Mouse (Mus musculus): ENCODE measurements around the gene Hadhb.

Hadhb gene

DNA sequence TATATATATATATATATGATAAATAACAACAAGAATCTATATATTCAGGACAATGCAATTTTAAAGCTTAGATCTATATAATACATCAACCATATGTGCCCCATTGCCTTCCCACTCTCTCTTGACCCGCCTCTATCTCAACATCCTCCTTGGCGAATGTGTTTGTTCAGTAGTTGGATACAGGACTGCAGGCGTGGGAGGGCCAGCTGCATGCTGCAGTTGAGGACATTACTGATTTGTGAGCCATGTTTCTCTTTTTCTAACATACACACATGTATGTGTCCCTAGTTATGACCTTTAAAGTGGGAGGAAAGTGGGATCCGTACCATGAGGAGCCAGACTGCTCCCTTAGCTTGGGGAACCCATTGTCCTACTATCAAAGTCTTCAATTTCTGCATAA is 23.8 kb upstream of the Hadhb start:
- no peak for DNase-seq

DNA sequence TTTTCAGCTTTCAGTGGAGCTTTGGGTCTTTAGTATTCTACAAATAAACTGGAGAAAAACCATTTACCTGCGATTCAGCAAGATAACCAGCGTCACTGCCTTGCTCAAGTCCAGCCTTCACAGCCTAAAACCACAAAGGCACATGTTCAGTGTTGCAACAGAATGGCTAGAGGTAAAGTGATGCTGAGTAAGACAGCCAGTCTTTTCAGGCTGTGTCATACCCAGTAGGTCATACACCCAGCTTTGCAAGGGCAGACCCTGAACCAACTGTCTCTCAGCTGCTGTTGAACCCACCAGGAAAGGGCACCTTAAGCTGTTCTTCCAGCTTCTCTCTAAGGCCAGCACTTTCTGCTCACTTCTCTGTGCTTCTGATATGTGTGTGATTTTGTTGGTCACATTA is 22.9 kb upstream of the Hadhb start:
- no peak for DNase-seq

DNA sequence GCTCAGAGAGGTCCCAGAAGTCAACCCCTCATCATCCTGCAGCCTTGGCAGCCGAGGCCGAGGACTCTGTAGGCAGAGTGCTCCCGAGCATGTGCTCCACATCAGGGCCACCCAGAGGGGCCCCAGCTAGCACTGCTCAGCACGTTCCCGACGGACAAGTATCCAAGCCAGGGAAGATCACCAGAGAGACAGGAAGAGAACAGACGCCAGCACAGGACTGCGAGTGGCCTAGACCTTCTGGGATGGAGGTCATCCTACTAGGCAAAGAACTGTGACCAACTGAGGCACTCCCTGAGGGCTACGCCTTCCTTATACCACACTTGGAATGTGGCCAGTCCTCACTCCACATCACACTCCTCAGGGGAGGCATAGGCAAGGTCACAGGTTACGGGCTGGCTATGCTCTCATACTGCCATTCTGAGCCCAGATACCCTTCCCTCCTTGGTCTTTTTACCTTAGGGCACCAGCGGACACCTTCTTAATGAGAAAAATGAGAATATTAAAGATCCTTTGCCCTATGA is 19.3 kb upstream of the Hadhb start:
- no peak for DNase-seq

DNA sequence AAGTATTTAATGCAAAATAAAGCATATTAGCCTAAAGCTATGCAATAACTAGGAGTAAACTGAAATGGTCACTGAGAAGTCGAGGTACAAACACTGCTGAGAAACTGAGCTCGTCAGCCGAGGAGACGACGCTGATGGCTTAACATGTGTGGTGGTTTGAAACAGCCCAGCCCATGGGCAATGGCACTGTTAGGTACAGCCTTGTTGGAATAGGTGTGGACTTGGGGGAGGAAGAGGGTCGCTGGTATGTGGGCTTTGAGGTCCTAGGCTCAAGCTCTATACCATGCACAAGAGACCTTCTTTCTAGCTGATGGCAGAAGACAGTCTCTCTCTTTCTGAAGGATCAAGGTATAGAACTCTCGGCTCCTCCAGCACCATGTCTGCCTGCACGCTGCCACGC is 17.8 kb upstream of the Hadhb start:
- no peak for DNase-seq

DNA sequence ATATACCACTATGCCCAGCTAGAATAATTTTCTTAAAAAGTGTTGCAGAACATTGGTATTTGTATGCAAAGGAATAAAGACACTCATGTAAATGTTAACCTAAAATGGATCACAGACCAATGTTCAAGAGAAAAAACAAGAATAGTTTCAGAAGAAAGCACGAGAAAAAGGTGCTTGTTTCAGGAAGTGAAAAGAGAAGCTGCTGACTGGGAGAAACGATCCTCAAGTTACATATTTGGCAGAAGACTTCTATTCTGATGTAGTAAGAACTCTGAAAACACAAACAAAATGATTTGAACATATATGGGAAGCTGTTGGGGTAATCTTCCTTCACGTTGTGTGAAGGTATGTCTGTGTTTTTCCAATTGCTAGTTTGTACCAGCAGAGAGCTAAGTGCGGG is 16.9 kb upstream of the Hadhb start:
- no peak for DNase-seq

DNA sequence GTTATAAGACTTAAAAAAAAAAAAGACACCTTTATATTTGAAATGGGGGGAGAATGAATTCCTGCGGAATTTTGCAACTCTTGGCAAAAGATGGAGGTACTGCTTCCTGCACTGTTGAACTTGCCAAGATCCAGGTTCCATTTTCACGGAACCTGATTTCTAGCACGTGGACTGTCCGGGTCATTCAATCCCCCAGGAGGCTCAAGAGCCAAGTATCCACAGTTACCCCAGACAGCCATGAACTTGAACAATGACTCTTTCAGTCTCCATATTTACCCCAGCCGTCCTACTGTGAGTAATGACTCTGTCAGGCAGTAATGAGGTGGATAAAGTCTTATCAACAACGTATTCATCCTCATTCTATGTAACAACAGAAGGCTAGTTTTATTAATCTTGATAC is 8.5 kb upstream of the Hadhb start:
- no peak for DNase-seq

DNA sequence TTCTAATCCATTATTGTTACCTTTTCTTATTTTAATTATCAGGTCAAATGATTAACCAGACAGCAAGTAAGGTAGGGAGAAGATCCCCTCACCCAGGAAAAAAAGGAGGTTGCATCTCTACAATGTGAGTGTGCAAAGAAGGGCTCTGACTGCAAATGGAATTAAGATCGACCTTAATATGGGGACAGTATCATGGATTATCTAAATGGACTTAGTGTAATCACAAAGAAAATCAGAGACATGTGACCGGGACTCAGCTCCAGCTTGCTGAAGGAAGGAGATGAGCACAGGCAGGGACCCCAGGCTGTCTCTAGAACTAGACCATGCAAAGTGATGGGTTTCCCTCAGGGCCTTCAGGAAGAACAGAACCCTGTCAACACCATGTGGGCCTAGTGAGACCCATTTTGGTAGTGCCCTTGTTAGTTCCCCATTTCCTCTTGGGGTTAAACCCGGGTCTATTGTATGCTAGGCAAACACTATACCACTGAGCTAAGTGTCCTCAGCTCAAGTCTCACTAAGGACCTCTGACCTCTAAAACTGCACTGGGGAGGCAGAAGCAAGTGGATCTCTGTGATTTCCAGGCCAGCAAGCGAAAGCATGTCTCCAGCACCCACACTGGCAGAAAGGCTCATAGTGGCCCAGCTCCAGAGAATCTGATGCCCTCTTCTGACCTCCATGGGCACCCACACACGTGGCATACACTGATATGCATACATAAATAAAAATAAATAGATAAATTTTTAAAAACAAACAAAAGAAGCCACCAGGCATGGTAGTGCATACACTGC is 6.7 kb upstream of the Hadhb start:
- DNase-seq, result no peak

DNA sequence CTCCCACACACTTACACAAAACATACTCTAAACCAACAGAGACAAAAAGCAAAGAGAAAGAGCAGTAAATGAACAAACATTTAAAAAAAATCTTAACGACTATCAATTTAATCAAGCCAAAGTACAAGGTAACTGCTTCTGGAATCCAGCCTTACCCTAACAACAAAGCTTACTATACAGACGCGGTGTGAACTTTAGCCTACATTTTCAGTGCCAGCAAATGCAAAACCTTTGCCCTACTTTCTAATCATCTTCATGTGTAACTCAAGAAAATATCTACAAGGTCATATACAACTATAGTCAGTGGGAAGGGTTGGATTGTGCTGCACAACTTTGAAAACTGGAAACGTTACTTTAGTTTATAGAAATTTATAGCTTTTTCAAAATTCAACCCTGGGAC is 3.0 kb upstream of the Hadhb start:
- no peak for DNase-seq

DNA sequence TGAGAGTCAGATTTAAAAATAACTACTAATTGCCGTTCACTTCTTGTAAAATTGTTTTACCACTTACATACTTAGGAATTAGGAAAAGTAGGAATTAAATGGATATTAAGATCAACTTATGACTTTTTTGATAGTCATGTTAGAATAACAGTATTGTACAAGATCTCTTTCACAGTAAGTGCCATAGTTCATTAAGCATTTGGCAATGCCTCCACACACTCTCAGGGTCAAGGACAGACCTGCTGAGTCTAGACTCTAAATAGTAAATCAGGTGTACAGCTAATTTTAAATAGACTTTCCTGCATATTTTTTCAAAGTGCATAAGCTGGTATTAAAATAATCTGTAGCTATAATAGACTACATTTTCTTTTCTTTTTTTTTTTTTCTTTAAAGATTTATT is 2.6 kb upstream of the Hadhb start:
- no peak for DNase-seq

DNA sequence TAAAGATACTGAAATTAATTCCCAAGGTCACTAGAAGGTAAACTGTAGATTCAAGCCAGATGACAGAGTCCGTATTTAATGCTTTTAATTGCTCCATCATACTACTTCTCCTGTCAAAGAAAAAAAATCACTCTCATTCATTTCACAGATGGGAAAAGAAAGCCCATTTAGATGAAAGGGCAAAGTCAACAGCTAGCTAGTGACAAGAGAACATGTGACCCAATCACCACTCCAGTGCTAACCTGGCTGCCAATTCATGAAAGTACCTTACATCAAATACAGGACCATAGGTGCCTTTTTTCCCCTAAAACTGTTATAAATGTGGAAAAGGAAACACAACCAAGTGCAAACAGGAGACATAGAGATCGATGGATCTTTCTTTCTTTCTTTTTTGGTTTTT is 1.8 kb upstream of the Hadhb start:
- DNase-seq, result no peak

DNA sequence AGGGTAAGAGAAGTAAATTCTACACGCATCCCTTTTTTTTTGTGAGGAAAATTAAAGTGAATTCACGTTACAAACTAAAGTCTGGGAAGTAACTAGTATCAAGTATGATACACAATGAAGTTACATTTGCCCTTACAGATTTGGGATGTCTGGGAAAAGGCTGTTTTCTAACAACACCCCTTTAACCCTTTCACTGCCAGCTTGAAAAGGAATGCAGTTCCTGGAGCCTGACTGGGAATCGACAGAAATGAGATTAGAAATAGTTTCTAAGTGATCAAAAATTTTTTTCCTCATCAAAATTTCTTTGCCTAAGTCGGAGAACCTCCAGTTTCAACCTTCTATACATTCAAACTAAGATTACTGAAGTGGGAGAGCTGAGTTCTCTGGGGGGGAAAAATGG is 1.0 kb upstream of the Hadhb start:
- DNase-seq, result no peak

DNA sequence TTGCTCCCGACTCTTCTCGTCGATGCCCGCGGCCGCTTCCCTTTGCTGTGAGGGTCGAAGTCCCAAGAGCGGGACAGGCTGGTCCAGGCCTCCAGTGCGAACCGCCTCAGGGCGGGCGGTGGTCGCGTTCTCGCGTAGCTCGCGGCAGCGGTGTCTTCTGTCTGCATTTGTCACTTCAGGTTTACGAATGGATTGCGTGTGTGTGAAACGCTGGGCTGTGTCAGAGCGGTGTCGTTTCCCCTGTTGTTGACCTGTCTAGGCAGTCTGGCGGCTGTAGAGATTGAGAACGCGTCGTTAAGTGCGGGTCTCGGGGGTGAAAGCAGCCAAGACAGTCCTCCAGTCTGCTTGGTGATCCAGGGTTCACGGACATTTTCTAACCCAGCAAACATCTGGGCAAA is 346 bp downstream of the Hadhb start:
- no peak for DNase-seq

DNA sequence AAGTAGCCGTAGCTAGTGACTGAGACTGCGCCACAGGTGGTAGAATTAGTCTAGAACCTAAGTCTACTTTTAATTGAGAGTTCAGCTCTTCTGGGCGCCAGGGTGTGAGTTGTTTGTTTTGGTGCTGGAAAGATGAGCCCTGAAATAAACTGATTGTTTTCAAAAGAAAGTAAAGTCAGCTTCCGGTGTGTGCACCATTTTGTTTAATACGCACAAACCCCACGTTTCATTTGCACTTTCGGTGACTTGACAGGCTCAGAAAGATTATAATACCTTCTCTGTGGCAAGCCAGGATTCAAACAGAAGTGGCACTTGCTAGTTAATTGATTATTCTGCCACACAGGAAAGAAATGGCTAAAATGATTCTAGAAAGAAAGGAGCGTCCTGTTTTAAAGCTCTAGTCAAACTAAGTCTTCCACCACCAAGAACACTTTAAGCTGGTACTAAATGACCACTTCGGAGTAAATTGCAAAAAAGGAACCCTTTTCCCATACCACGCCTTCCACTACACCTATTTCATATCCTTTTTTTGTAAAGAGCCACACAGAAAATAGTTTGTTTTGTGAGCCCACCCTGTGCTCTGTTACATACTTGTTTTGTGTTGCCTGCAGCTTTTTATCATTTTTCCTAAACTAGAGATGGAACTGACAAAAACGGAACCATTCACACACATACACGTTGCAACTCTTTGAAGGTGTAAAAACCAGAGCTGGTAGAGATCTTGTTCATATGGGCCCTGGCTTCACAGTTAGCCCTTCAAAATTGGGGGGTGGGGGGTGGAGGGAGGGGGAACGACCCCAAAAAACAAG is 977 bp downstream of the Hadhb start:
- DNase-seq, result no peak

DNA sequence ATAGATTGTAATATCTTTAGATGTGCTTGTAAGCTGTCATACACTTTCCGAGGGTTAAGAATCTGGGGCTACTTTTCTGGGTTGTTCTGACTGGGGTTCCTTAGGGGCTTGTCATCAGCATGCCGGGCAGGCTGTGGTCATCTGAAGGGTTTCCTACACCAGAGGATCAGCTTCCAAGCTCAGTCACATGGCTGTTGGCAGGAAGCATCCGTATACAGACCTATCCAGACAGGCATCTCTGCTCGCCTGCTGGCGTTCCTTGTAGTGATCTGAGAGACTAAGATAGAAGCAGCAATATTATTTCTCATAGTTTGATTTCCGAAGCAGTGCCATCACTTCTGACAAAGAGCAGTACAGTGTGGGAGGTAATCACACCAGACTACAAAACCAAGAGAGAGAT is 4.6 kb downstream of the Hadhb start:
- no peak for DNase-seq

DNA sequence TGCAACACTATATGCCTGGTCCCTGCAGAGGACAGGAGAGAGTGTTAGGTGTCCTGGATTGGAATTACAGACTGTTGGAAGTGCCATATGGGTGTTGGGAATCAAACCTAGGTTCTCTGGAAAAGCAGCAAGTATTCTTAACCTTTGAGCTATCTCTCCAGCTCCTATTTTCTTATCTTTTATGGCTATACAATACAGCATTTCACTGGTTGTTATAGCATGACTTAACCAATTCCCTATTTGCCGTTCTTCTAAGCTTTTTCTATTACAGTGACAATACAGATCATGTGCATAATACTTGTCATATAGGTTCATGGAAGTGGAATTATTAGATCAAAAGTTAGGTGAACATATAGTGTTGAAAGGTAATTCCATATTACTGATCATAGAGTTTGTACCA is 6.8 kb downstream of the Hadhb start:
- no peak for DNase-seq

DNA sequence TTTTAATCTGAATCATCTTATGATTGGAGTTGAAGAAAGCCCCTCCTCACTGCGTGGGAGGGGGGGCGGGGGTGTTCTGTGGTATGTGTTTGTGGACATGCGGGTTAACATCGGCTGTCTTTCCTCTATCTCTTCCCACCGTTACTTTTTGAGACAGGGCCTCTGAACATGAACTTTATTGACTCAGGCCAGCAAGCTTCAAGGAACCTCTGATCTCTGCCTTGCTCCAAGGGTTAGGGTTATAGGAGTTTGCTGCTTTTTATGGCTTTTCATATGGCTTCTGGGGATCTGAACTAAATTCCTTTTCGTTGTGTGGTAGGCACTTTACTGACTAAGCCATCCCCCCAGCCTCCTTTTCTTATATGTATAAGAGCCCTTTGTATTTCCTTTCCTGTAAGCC is 7.3 kb downstream of the Hadhb start:
- no peak for DNase-seq

DNA sequence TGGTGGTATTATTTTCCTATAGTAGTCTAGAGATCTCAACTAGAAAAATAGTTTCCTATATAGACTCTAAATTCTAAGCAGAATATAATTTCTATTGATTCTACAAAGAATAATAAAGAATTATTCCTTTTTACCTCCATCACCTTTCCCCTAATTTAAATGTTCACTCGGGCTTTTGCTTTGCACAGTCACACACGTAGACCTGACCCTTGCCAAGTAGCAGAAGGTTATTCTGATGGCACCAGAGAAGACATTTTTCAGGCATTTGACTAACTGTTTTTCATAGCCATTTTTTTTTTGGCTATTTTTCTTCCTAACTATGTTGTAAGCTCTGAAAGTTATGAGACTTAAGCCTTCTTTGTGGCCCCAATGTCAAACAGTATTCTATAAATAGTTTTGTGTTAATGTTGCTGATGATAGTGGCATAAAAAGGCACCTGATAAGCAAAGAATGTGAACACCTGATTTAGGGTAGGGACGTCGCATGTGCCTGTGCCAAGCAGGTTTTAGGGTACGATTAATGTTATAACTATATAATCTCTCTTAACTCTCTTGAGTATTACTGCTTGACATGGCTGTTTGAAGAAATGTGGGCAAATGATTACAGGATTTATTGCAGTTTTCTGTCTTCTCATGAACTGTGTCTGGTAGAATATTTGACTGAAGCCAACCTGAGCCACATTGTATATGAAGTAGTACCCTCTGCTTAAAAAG is 10.3 kb downstream of the Hadhb start:
- DNase-seq, result no peak

DNA sequence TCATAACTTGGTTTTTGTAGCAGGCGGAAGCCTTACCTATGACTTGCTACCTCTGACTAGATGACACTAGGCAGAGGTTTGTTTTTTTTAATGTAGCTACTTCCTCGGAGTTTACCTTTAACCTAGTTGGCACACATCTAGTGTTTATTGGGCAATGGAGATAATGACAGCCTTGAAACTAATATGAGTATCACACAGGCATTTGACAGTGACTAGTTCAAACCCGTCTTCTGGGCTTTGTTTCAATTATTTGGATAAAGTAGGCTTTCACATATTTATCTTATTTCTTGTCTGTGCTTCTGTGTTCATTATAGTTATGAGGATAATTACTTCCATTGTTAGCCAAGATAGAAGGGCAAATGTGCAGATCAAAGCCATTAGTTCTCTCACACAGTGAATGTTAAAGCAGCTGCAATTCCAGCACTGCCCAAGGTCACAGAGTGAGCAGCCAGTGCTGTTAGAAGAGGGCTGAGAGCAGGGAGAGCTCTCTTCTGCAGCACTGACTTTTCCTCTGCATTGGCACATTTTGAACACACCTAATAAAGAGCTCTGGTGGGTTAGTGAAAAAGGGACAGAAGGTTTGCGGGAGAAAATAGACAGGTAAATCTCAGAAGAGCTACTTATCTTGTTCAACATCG is 15.4 kb downstream of the Hadhb start:
- no peak for DNase-seq

DNA sequence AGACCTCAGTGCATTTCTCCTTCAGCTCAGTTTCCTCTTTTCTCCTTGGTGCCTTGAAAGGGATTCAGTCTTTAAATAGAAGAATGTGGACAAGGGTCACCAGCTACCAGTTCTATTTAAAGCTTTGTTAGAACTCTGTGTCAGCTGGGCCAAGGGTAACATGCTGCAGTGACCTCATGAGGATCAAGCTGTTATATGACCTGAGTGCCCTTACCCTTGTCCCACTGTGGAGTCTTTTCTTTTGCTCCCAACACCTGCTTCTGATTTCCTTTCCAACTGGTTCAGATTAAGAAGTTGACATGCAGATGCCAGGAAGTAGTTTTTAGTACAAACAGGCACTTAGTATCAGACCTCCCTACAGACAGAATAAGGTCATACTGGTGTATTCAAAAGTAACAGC is 17.1 kb downstream of the Hadhb start:
- no peak for DNase-seq

DNA sequence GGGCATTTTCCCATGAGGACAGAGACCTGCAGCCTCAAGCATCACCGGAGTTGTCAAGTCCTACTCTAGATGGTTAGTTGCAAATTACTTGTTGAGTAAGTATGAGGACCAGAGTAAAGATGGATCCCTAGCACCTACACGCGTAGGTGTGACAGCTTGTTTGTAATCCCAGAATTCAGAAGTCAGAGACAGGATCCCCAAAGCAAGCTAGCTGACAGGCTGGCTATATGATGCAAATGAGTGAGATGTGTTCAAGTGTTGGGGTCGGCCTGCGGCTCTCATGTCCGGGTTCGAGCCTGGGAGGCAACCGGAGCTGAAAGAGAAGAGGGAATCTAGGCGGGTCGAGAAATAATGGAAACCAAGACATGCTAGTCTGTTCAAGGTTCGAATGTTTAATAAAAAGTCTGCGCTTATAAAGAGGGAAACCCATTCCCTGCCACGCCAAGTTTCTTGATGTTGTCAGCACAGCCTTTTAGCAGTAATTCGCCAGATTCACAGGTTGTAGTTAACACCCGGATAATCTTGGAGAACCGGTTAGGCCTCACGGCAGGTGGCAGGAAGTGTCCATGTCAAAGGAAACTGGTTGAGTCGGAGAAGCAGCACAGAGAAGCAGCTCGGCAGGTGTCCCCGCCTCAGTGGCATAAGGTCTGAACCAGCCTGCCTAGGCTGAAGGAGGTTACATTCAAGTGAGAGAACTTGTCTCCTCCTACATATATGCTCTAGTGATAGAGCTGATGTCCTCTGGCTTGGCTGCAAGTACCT is 18.1 kb downstream of the Hadhb start:
- DNase-seq, result no peak

DNA sequence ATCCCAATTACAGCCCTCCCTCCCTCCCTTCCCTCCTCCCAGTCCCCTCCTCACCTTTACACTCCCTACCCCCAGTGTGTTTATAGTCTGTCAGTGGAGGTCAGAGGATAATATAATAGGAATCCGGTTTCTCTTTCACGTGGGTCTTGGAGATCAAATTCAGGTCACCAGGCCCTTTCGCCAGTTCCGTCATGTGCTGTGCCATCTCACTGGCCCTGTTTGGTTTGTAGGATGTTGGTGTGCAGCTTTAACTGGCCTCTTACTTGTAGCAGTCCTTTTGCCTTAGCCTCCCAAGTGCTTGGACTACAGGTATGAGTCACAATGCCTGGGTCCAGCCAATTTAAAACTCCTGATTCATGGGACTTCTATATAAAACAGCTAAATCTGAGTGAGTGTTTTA is 20.8 kb downstream of the Hadhb start:
- no peak for DNase-seq

DNA sequence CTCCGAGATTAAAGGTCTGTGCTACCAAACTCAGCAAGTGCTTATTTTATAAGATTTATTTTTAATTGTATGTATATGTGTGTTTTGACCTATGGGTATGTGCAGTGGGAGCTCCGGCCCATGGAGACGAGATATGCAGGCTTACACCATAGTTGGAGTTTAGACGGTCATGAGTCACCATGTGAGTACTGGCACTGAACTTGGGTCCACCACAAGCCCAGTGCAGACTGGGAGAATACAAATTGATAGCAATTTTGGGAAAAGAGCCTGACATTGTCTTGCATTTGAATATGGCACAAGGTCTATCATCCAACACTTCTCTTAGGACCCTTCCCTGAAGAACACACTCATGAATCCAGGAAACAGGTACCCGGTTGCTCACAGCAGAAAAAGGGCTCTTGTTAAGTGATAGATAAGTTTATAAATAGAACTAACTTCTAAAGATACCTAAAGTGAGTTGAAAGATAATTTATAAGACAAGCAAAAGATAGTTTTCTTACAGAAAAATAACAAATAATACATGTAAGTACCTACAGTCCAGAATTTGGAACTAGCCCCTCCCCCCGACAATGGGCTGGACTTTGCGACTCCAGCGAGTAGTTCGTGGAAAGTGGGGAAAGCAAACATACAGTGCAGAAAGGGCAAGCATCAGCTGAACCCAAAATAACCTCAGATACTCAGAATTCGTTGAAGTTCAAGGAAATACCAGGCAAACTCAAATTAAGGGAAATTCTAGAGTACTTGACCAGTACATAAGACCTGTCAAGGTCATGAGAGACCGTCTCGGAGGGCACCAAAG is 32.8 kb downstream of the Hadhb start:
- no peak for DNase-seq
